ENCODE assay signal across 8 mouse cellular contexts in genomic region chr6:149189340-149189922, GRCm38 (mm10). TPM values are rescaled to one million over a fixed set of nuclear protein-coding genes. Genes with fewer than 3 reads are reported as not detected.
A peak's percentile ranks its signal among the peaks of the same experiment; 100 is the strongest.
DNase-seq lines count a peak whose midpoint lies in the region; ATAC-seq and TF ChIP-seq lines count a peak whose summit lies in the region.

No protein-coding gene starts in this region.

- H3K9ac ChIP-seq in intestine, embryonic 14.5 days (ENCODE audit: low read length), result no peak overlapping the region
- no peak overlapping the region for H3K9ac ChIP-seq in intestine, postnatal 0 days (ENCODE audit: low read depth, low read length)
- H3K9ac ChIP-seq in limb, embryonic 14.5 days (ENCODE audit: low read depth, low read length, severe bottlenecking), result no peak overlapping the region

- H3K9me3 ChIP-seq in intestine, embryonic 14.5 days (ENCODE audit: control insufficient read depth, low read length), result no peaks in the 10 kb centered on the region
- no peaks in the 10 kb centered on the region for H3K9me3 ChIP-seq in intestine, postnatal 0 days (ENCODE audit: control insufficient read depth)
- H3K9me3 ChIP-seq in E14TG2a.4 (ENCODE audit: low read length), result peaks cover 47% of the 10 kb centered on the region
- no peaks in the 10 kb centered on the region for H3K9me3 ChIP-seq in limb, embryonic 14.5 days (ENCODE audit: control insufficient read depth, low read length)

- peak overlapping the region; percentile 75; the same call in 1 of the 2 replicates for H3K4me2 ChIP-seq in intestine, embryonic 14.5 days (ENCODE audit: low read length)
- no peak overlapping the region for H3K4me2 ChIP-seq in intestine, postnatal 0 days (replicated peaks; ENCODE audit: low read depth)
- no peak overlapping the region for H3K4me2 ChIP-seq in limb, embryonic 14.5 days (replicated peaks; ENCODE audit: low read depth, low read length, severe bottlenecking)

- TF ChIP-seq CTCF in intestine, postnatal 0 days (IDR thresholded peaks at IDR 0.05; ENCODE audit: low read depth), result no peak
- TF ChIP-seq CTCF in E14TG2a.4 (conservative IDR thresholded peaks at IDR 0.05; ENCODE audit: low read length), result no peak

- no peak for ATAC-seq in intestine, embryonic 14.5 days (replicated peaks; ENCODE audit: low FRiP score, low TSS enrichment, low read depth)
- ATAC-seq in intestine, postnatal 0 days, result no peak
- ATAC-seq in limb, embryonic 14.5 days (ENCODE audit: low FRiP score, low read depth), result no peak
- no peak for ATAC-seq in activated CD4-positive, CD25-positive, alpha-beta regulatory T cell, adult 4 months

- peaks cover 6% of the 10 kb centered on the region; the same call in 1 of the 2 replicates for H3K4me1 ChIP-seq in intestine, embryonic 14.5 days (replicated peaks; ENCODE audit: control insufficient read depth, insufficient read depth, low read length)
- 0 out of 2 replicates have a peak, but pooled peaks cover 3% of the 10 kb centered on the region for H3K4me1 ChIP-seq in intestine, postnatal 0 days (replicated peaks; ENCODE audit: control insufficient read depth, insufficient read depth, low read length)
- peaks cover 13% of the 10 kb centered on the region for H3K4me1 ChIP-seq in E14TG2a.4 (replicated peaks; ENCODE audit: low read depth, low read length)
- peaks cover 12% of the 10 kb centered on the region for H3K4me1 ChIP-seq in limb, embryonic 14.5 days (ENCODE audit: control insufficient read depth, insufficient read depth, low read length)

- DNase-seq in intestine, embryonic 14.5 days (ENCODE audit: low spot score), result no peak
- peak; percentile 34 for DNase-seq in cerebellum, adult 11-12 months
- DNase-seq in limb, embryonic 14.5 days (ENCODE audit: low spot score), result no peak
- DNase-seq in thymus, postnatal 4 days, result no peak
- DNase-seq in embryo, embryonic 10.5 days (ENCODE audit: low spot score), result no peak

- TF ChIP-seq POLR2A in limb, embryonic 14.5 days (IDR thresholded peaks at IDR 0.05; ENCODE audit: borderline replicate concordance, extremely low read depth, insufficient read depth, insufficient read length), result no peak

- peaks cover 6% of the 10 kb centered on the region; the same call in 1 of the 2 replicates for H3K36me3 ChIP-seq in intestine, embryonic 14.5 days (ENCODE audit: control insufficient read depth, insufficient read depth, low read length)
- H3K36me3 ChIP-seq in intestine, postnatal 0 days (ENCODE audit: control insufficient read depth, insufficient read depth), result no peaks in the 10 kb centered on the region
- H3K36me3 ChIP-seq in E14TG2a.4 (ENCODE audit: insufficient read depth, low read length), result peaks cover 2% of the 10 kb centered on the region; the same call in 1 of the 2 replicates
- no peaks in the 10 kb centered on the region for H3K36me3 ChIP-seq in limb, embryonic 14.5 days (ENCODE audit: control insufficient read depth, insufficient read depth, low read length)

- 94% methylated on average over 16 of the region's 16 CpGs for WGBS in intestine, embryonic 14.5 days
- WGBS in intestine, postnatal 0 days, result 94% methylated on average over 16 of the region's 16 CpGs
- 93% methylated on average over 16 of the region's 16 CpGs for WGBS in limb, embryonic 14.5 days

- H3K27me3 ChIP-seq in intestine, embryonic 14.5 days (replicated peaks; ENCODE audit: control insufficient read depth, insufficient read depth, low read length), result no peaks in the 10 kb centered on the region
- no peaks in the 10 kb centered on the region for H3K27me3 ChIP-seq in intestine, postnatal 0 days (replicated peaks; ENCODE audit: control insufficient read depth, insufficient read depth, low read length)
- H3K27me3 ChIP-seq in E14TG2a.4 (ENCODE audit: insufficient read depth, low read length), result no peaks in the 10 kb centered on the region
- no peaks in the 10 kb centered on the region for H3K27me3 ChIP-seq in limb, embryonic 14.5 days (ENCODE audit: control insufficient read depth, insufficient read depth, low read length)

- H3K4me3 ChIP-seq in intestine, embryonic 14.5 days (ENCODE audit: low read depth, low read length), result no peak overlapping the region; the same call in 1 of the 2 replicates
- no peak overlapping the region for H3K4me3 ChIP-seq in intestine, postnatal 0 days (ENCODE audit: low read depth, low read length)
- H3K4me3 ChIP-seq in E14TG2a.4 (replicated peaks; ENCODE audit: low read length), result peak overlapping the region; percentile 92; the same call in 1 of the 2 replicates
- peak overlapping the region; percentile 82; the same call in 1 of the 2 replicates for H3K4me3 ChIP-seq in limb, embryonic 14.5 days (replicated peaks; ENCODE audit: low read length)

- H3K27ac ChIP-seq in intestine, embryonic 14.5 days (ENCODE audit: low read depth), result no peak overlapping the region
- H3K27ac ChIP-seq in intestine, postnatal 0 days (ENCODE audit: low read depth, low read length), result no peak overlapping the region
- no peak overlapping the region for H3K27ac ChIP-seq in limb, embryonic 14.5 days (replicated peaks; ENCODE audit: low read depth, low read length)

RNA-seq across cellular contexts. Expression of gene Amn1, which starts 0.9 kb away (rescaled TPM):
- 26.7 and 29.8 TPM in 2 replicates for polyA plus RNA-seq in intestine, embryonic 14.5 days (2014; fragmentation: Nextera tagmentation; extraction: Ambion mirVana)
- 17.4 and 20.5 TPM in 2 replicates for polyA plus RNA-seq in intestine, postnatal 0 days (2015; fragmentation: Nextera tagmentation; extraction: Ambion mirVana)
- polyA plus RNA-seq in limb, embryonic 14.5 days (2012; rRNA removed), result 22.2 and 23.2 TPM in 2 replicates
- 31.1 and 34.8 TPM in 2 replicates for polyA plus RNA-seq in limb, embryonic 14.5 days (2014; fragmentation: Nextera tagmentation; extraction: Ambion mirVana)
- polyA plus RNA-seq in activated CD4-positive, CD25-positive, alpha-beta regulatory T cell, adult 4 months (2017; shearing (Covaris generic)), result 10 to 100 TPM; 17.2 to 31.1 TPM

RNA-seq across cellular contexts. Expression of gene Etfbkmt, which starts 49.8 kb away (rescaled TPM):
- 15.7 and 18.4 TPM in 2 replicates for polyA plus RNA-seq in intestine, embryonic 14.5 days (2014; fragmentation: Nextera tagmentation; extraction: Ambion mirVana)
- 8.3 and 11.6 TPM in 2 replicates for polyA plus RNA-seq in intestine, postnatal 0 days (2015; fragmentation: Nextera tagmentation; extraction: Ambion mirVana)
- polyA plus RNA-seq in limb, embryonic 14.5 days (2012; rRNA removed), result 13.5 and 15.0 TPM in 2 replicates
- polyA plus RNA-seq in limb, embryonic 14.5 days (2014; fragmentation: Nextera tagmentation; extraction: Ambion mirVana), result 10.4 and 12.1 TPM in 2 replicates
- 10 to 100 TPM; 75.2 to 93.2 TPM for polyA plus RNA-seq in activated CD4-positive, CD25-positive, alpha-beta regulatory T cell, adult 4 months (2017; shearing (Covaris generic))

RNA-seq across cellular contexts. Expression of gene Gm10203, which starts 59.5 kb away (rescaled TPM):
- polyA plus RNA-seq in intestine, embryonic 14.5 days (2014; fragmentation: Nextera tagmentation; extraction: Ambion mirVana), result not detected in 2 replicates
- polyA plus RNA-seq in intestine, postnatal 0 days (2015; fragmentation: Nextera tagmentation; extraction: Ambion mirVana), result not detected in 2 replicates
- not detected in 2 replicates for polyA plus RNA-seq in limb, embryonic 14.5 days (2012; rRNA removed)
- not detected in 2 replicates for polyA plus RNA-seq in limb, embryonic 14.5 days (2014; fragmentation: Nextera tagmentation; extraction: Ambion mirVana)
- polyA plus RNA-seq in activated CD4-positive, CD25-positive, alpha-beta regulatory T cell, adult 4 months (2017; shearing (Covaris generic)), result not detected

Comparison
In these comparisons a context has a peak if more than half of its experiments do, and no peak if none do; other contexts are left out.
1. H3K4me3 ChIP-seq: peak in E14TG2a.4 (single experiment) and limb, embryonic 14.5 days (single experiment); none in intestine, embryonic 14.5 days (single experiment) and intestine, postnatal 0 days (single experiment).